Mouse (Mus musculus) limb, embryonic 12.5 days (tissue): Measurements from ENCODE around the gene Kcna10. TPM values are rescaled to one million over a fixed set of nuclear protein-coding genes. Genes with fewer than 3 reads are reported as not detected.
A peak's percentile ranks its signal among the peaks of the same experiment; 100 is the strongest.

Experiments used
- ATAC-seq: fragments of 200-750 bp; cut with Nextera tagmentation; 2 replicates; pipeline ENCODE4 v1.8.0; 2017; ENCODE audit warnings: low read depth, moderate TSS enrichment; ENCODE audit not compliant: insufficient number of reproducible peaks, insufficient read depth, low FRiP score, low TSS enrichment
- H3K27ac ChIP-seq: fragments of 300-500 bp; sonication (generic); 2 replicates; pipeline ENCODE4 v1.5.1; 2016; ENCODE audit warnings: mild to moderate bottlenecking, moderate library complexity
- H3K27me3 ChIP-seq: fragments of 300-500 bp; sonication (generic); 2 replicates; pipeline ENCODE4 v1.6.1; 2016; ENCODE audit warnings: mild to moderate bottlenecking, moderate library complexity
- H3K36me3 ChIP-seq: fragments of 300-500 bp; sonication (generic); 2 replicates; pipeline ENCODE4 v1.6.1; 2016; ENCODE audit warnings: mild to moderate bottlenecking, moderate library complexity
- H3K4me1 ChIP-seq: fragments of 300-500 bp; sonication (generic); replicated peaks from 2 replicates; pipeline ENCODE4 v1.6.1; 2016
- H3K4me2 ChIP-seq: fragments of 300-500 bp; sonication (generic); 2 replicates; pipeline ENCODE4 v1.6.1; 2016; ENCODE audit warnings: mild to moderate bottlenecking, moderate library complexity
- H3K4me3 ChIP-seq: fragments of 300-500 bp; sonication (generic); replicated peaks from 2 replicates; pipeline ENCODE4 v1.5.1; 2016; ENCODE audit warnings: mild to moderate bottlenecking
- H3K9ac ChIP-seq: fragments of 300-500 bp; sonication (generic); replicated peaks from 2 replicates; pipeline ENCODE4 v1.6.1; 2016; ENCODE audit warnings: mild to moderate bottlenecking, moderate library complexity
- H3K9me3 ChIP-seq: fragments of 300-500 bp; sonication (generic); 2 replicates; pipeline ENCODE4 v1.6.1; 2016; ENCODE audit warnings: mild to moderate bottlenecking, moderate library complexity
- WGBS: fragments of 180-500 bp; shearing (Covaris S2); methylation state at CpG from one replicate; pipeline ENCODE4 v1.1.7; 2016; 5-methylcytosine and 5-hydroxymethylcytosine counted together
- polyA plus RNA-seq: library from polyadenylated mRNA; unstranded; fragments of >200 nt; fragmentation: Nextera tagmentation; extraction: Ambion mirVana; gene quantifications from 2 replicates; pipeline ENCODE4 v1.2.1, GENCODE M21; 2016

Kcna10 gene
- not detected in 2 replicates for polyA plus RNA-seq

DNA sequence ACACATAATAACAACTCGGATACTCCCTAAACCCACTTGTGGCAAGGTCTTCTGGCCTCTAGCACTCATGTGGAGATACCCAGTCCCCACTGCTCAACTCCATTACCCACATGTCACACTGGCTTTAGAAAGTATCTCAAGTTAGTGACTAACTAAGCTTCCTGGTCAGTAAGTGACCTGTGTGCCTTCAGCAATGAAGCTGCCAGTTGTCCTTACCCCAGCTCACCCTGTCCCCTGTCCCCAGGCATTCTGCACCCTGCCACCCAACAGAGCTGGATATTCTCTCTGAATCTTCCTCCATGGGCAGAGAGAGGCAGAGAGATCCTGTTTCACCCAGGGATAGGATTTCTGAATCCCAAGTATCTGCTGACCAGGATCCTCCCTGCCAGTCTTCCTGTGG lies at the start of gene Kcna10:
Gene Kcna10, plus strand, starts transcription at position 301 of the 400 bp plus-strand sequence.
- H3K9me3 ChIP-seq = no peaks in the 10 kb centered on the region
- no peak within 1 kb of the TSS for H3K4me2 ChIP-seq
- H3K36me3 ChIP-seq = no peaks in the 10 kb centered on the region
- H3K9ac ChIP-seq = no peak within 1 kb of the TSS
- no peaks in the 10 kb centered on the region for H3K4me1 ChIP-seq
- H3K27ac ChIP-seq = no peak within 1 kb of the TSS
- ATAC-seq = no peak
- H3K4me3 ChIP-seq = no peak within 1 kb of the TSS
- no peaks in the 10 kb centered on the region for H3K27me3 ChIP-seq
- 79% methylated on average over 1 of the region's 1 CpGs for WGBS

GRCm38 (mm10) chr3:107134457-107134856 lies 48.4 kb upstream of the Kcna10 start:
- H3K4me2 ChIP-seq = no peak overlapping the region
- whole genome bisulfite sequencing = 79% methylated on average over 3 of the region's 3 CpGs
- H3K4me3 ChIP-seq = no peak overlapping the region
- no peaks in the 10 kb centered on the region for H3K4me1 ChIP-seq
- no peak overlapping the region for H3K9ac ChIP-seq
- no peaks in the 10 kb centered on the region for H3K36me3 ChIP-seq
- H3K9me3 ChIP-seq = no peaks in the 10 kb centered on the region
- no peak for ATAC-seq
- no peak overlapping the region for H3K27ac ChIP-seq
- H3K27me3 ChIP-seq = no peaks in the 10 kb centered on the region

- no peak overlapping the region for H3K4me3 ChIP-seq
- H3K27me3 ChIP-seq = no peaks in the 10 kb centered on the region
- no peak overlapping the region for H3K9ac ChIP-seq
- H3K27ac ChIP-seq = no peak overlapping the region
- 74% methylated on average over 7 of the region's 7 CpGs for WGBS
- H3K4me2 ChIP-seq = no peak overlapping the region
- ATAC-seq = no peak
- H3K4me1 ChIP-seq = no peaks in the 10 kb centered on the region
- no peaks in the 10 kb centered on the region for H3K36me3 ChIP-seq
- H3K9me3 ChIP-seq = no peaks in the 10 kb centered on the region
These were observed 35.7 kb upstream of the Kcna10 start for GRCm38 (mm10) chr3:107147126-107147525.

- Histone ChIP-seq H3K4me1 (no peaks in the 10 kb centered on the region), H3K4me3 (no peak overlapping the region), H3K27ac (no peak overlapping the region), H3K27me3 (no peaks in the 10 kb centered on the region), H3K9me3 (no peaks in the 10 kb centered on the region), H3K9ac (no peak overlapping the region), H3K36me3 (no peaks in the 10 kb centered on the region), H3K4me2 (no peak overlapping the region)
- WGBS = 64% methylated on average over 3 of the region's 3 CpGs
- no peak for ATAC-seq
These were observed 33.9 kb upstream of the Kcna10 start for GRCm38 (mm10) chr3:107149006-107149405.

- H3K4me3 ChIP-seq = no peak overlapping the region
- ATAC-seq = no peak
- H3K27me3 ChIP-seq = no peaks in the 10 kb centered on the region
- H3K4me1 ChIP-seq = no peaks in the 10 kb centered on the region
- no peak overlapping the region for H3K27ac ChIP-seq
- H3K36me3 ChIP-seq = no peaks in the 10 kb centered on the region
- H3K4me2 ChIP-seq = no peak overlapping the region
- no peaks in the 10 kb centered on the region for H3K9me3 ChIP-seq
- 54% methylated on average over 3 of the region's 3 CpGs for WGBS
- H3K9ac ChIP-seq = no peak overlapping the region
These were observed 32.4 kb upstream of the Kcna10 start for GRCm38 (mm10) chr3:107150469-107150868.

GRCm38 (mm10) chr3:107150872-107151540 lies 31.9 kb upstream of the Kcna10 start:
- no peaks in the 10 kb centered on the region for H3K9me3 ChIP-seq
- H3K27me3 ChIP-seq = no peaks in the 10 kb centered on the region
- WGBS = 64% methylated on average over 7 of the region's 7 CpGs
- no peak overlapping the region for H3K4me3 ChIP-seq
- ATAC-seq = no peak
- no peak overlapping the region for H3K4me2 ChIP-seq
- no peaks in the 10 kb centered on the region for H3K36me3 ChIP-seq
- H3K9ac ChIP-seq = no peak overlapping the region
- H3K4me1 ChIP-seq = no peaks in the 10 kb centered on the region
- no peak overlapping the region for H3K27ac ChIP-seq

- H3K9me3 ChIP-seq = no peaks in the 10 kb centered on the region
- no peak overlapping the region for H3K27ac ChIP-seq
- H3K27me3 ChIP-seq = peaks cover 4% of the 10 kb centered on the region; the same call in 1 of the 2 replicates
- no peak overlapping the region for H3K4me3 ChIP-seq
- no peaks in the 10 kb centered on the region for H3K36me3 ChIP-seq
- H3K9ac ChIP-seq = no peak overlapping the region
- WGBS = 79% methylated on average over 11 of the region's 11 CpGs
- no peak for ATAC-seq
- H3K4me1 ChIP-seq = no peaks in the 10 kb centered on the region
- no peak overlapping the region for H3K4me2 ChIP-seq
These were observed 28.8 kb upstream of the Kcna10 start for GRCm38 (mm10) chr3:107153772-107154655.

DNA sequence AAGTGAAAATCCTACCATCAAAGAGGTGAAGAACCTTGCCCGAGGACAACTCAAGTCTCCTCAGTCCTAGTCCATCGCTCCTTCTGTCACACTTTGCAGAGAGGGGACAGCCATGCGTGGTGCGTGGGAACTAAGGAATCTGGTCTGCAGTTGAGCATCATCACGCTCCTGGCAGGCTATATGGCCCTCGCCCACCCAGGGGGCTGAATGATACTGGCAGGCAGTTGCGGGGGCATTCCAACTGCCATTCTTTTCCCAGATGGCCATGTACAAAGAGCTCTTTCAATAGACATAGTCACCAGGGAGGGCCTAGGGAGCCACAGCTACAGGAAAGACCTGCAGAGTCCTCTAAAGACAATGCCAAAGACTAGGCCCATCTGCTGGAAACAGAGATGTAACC lies 24.0 kb upstream of the Kcna10 start:
- Histone ChIP-seq H3K4me2 (no peak overlapping the region), H3K9me3 (no peaks in the 10 kb centered on the region), H3K4me3 (no peak overlapping the region), H3K27ac (no peak overlapping the region), H3K9ac (no peak overlapping the region), H3K4me1 (no peaks in the 10 kb centered on the region), H3K36me3 (no peaks in the 10 kb centered on the region), H3K27me3 (peaks cover 40% of the 10 kb centered on the region)
- no peak for ATAC-seq
- WGBS = 88% methylated on average over 7 of the region's 7 CpGs

GRCm38 (mm10) chr3:107159418-107159817 lies 23.4 kb upstream of the Kcna10 start:
- H3K36me3 ChIP-seq = no peaks in the 10 kb centered on the region
- peaks cover 40% of the 10 kb centered on the region for H3K27me3 ChIP-seq
- H3K9ac ChIP-seq = no peak overlapping the region
- H3K4me3 ChIP-seq = no peak overlapping the region
- H3K27ac ChIP-seq = no peak overlapping the region
- ATAC-seq = no peak
- no peak overlapping the region; the same call in 1 of the 2 replicates for H3K4me2 ChIP-seq
- H3K9me3 ChIP-seq = no peaks in the 10 kb centered on the region
- H3K4me1 ChIP-seq = no peaks in the 10 kb centered on the region
- 60% methylated on average over 3 of the region's 3 CpGs for WGBS

DNA sequence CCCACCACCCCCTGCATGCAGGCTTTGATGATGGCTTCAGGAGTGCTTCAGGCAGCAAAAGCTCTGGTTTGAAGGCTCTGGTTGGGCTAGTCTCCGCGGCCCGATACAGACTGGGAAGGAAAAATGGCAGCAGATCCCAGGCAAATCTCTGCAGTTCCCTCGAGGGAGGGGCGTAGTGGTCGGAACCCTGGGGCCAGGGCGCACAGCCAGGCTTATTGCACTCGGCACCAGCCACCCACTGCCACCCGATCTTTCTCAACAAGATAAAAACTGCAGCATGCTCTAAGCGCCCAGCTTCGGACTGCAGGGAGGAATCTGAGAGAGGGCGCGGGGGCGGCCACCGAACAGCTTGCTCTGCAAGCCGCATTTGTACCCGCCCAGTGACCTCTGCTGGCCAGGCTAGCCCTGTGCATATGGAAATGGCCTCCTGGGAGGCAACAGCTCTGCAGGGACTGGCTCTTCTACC lies 23.0 kb upstream of the Kcna10 start:
- Histone ChIP-seq H3K27me3 (peaks cover 40% of the 10 kb centered on the region), H3K4me1 (no peaks in the 10 kb centered on the region), H3K27ac (no peak overlapping the region), H3K36me3 (no peaks in the 10 kb centered on the region), H3K4me3 (peak overlapping the region; percentile 28), H3K9me3 (no peaks in the 10 kb centered on the region), H3K4me2 (peak overlapping the region; percentile 49), H3K9ac (peak overlapping the region; percentile 23; the same call in 1 of the 2 replicates)
- 3% methylated on average over 17 of the region's 17 CpGs for WGBS
- peak; percentile 17; the same call in 1 of the 2 replicates for ATAC-seq

- WGBS = 84% methylated on average over 2 of the region's 2 CpGs
- H3K4me3 ChIP-seq = no peak overlapping the region
These were observed 20.1 kb upstream of the Kcna10 start for GRCm38 (mm10) chr3:107162741-107163140.

More at GRCm38 (mm10) chr3:107162741-107163140, 20.1 kb upstream of the Kcna10 start:
- Histone ChIP-seq H3K9ac (no peak overlapping the region), H3K27ac (no peak overlapping the region), H3K9me3 (no peaks in the 10 kb centered on the region), H3K4me1 (no peaks in the 10 kb centered on the region), H3K36me3 (no peaks in the 10 kb centered on the region), H3K4me2 (no peak overlapping the region), H3K27me3 (peaks cover 45% of the 10 kb centered on the region)
- ATAC-seq = no peak
